Mouse (Mus musculus) forebrain, embryonic 10.5 days (tissue): ENCODE data around the gene Polr3g. TPM values are rescaled to one million over a fixed set of nuclear protein-coding genes. Genes with fewer than 3 reads are reported as not detected.

Source experiments
- DNase-seq: peaks from one replicate; pipeline ENCODE4 v3.0.0-alpha.2; 2017; ENCODE audit warnings: low spot score; ENCODE audit errors: extremely low spot score
- H3K27ac ChIP-seq: fragments of 300-500 bp; sonication (generic); 2 replicates; pipeline ENCODE4 v1.5.1; 2016; ENCODE audit warnings: mild to moderate bottlenecking
- H3K27me3 ChIP-seq: fragments of 300-500 bp; sonication (generic); 2 replicates; pipeline ENCODE4 v1.6.1; 2016; ENCODE audit warnings: mild to moderate bottlenecking; ENCODE audit not compliant: poor library complexity, severe bottlenecking
- H3K36me3 ChIP-seq: fragments of 300-500 bp; sonication (generic); replicated peaks from 2 replicates; pipeline ENCODE4 v1.6.1; 2016; ENCODE audit warnings: mild to moderate bottlenecking, moderate library complexity
- H3K4me1 ChIP-seq: fragments of 300-500 bp; sonication (generic); 2 replicates; pipeline ENCODE4 v1.6.1; 2016
- H3K4me3 ChIP-seq: fragments of 300-500 bp; sonication (generic); 2 replicates; pipeline ENCODE4 v1.5.1; 2016; ENCODE audit warnings: mild to moderate bottlenecking, moderate library complexity
- H3K9me3 ChIP-seq: fragments of 300-500 bp; sonication (generic); 2 replicates; pipeline ENCODE4 v1.6.1; 2016; ENCODE audit warnings: mild to moderate bottlenecking, moderate library complexity
- WGBS: fragments of 180-500 bp; shearing (Covaris S2); methylation state at CpG from one replicate; pipeline ENCODE4 v1.1.7; 2016; 5-methylcytosine and 5-hydroxymethylcytosine counted together
- polyA plus RNA-seq: library from polyadenylated mRNA; unstranded; fragments of >200 nt; fragmentation: Nextera tagmentation; extraction: Ambion mirVana; gene quantifications from 2 replicates; pipeline ENCODE4 v1.2.1, GENCODE M21; 2016

Gene Polr3g
- polyA plus RNA-seq, 1 experiment from 2014 or later, result 21.7 TPM

GRCm38 (mm10) chr13:81711546-81712371, 946 bp upstream of the Polr3g start:
- Histone ChIP-seq H3K27ac (peak overlapping the region; percentile 89), H3K36me3 (0 out of 2 replicates have a peak, but pooled peaks cover 6% of the 10 kb centered on the region), H3K27me3 (peaks cover 7% of the 10 kb centered on the region; the same call in 1 of the 2 replicates), H3K9me3 (no peaks in the 10 kb centered on the region), H3K4me1 (peaks cover 29% of the 10 kb centered on the region), H3K4me3 (peak overlapping the region; percentile 85)
- DNase-seq, result no peak
- WGBS, result under 1% methylated on average over 42 of the region's 42 CpGs

- Histone ChIP-seq H3K27ac (peak overlapping the region; percentile 89), H3K9me3 (no peaks in the 10 kb centered on the region), H3K4me3 (peak overlapping the region; percentile 85), H3K4me1 (peaks cover 29% of the 10 kb centered on the region), H3K27me3 (peaks cover 7% of the 10 kb centered on the region; the same call in 1 of the 2 replicates), H3K36me3 (0 out of 2 replicates have a peak, but pooled peaks cover 6% of the 10 kb centered on the region)
- under 1% methylated on average over 7 of the region's 7 CpGs for WGBS
- no peak for DNase-seq
Observed at GRCm38 (mm10) chr13:81710266-81710665, 547 bp downstream of the Polr3g start.

- H3K36me3 ChIP-seq, result 0 out of 2 replicates have a peak, but pooled peaks cover 6% of the 10 kb centered on the region
- 45% methylated on average over 4 of the region's 4 CpGs for WGBS
- H3K27ac ChIP-seq, result peak overlapping the region; percentile 89; the same call in 1 of the 2 replicates
- DNase-seq, result no peak
- peaks cover 7% of the 10 kb centered on the region; the same call in 1 of the 2 replicates for H3K27me3 ChIP-seq
- no peaks in the 10 kb centered on the region for H3K9me3 ChIP-seq
- H3K4me1 ChIP-seq, result peaks cover 29% of the 10 kb centered on the region
- peak overlapping the region; percentile 85 for H3K4me3 ChIP-seq
Observed at GRCm38 (mm10) chr13:81709805-81710204, 1.0 kb downstream of the Polr3g start.

GRCm38 (mm10) chr13:81706311-81706710, 4.5 kb downstream of the Polr3g start:
- no peaks in the 10 kb centered on the region for H3K9me3 ChIP-seq
- DNase-seq, result no peak
- 97% methylated on average over 5 of the region's 5 CpGs for WGBS
- H3K4me3 ChIP-seq, result no peak overlapping the region
- no peaks in the 10 kb centered on the region for H3K27me3 ChIP-seq
- H3K4me1 ChIP-seq, result peaks cover 21% of the 10 kb centered on the region
- H3K36me3 ChIP-seq, result peaks cover 11% of the 10 kb centered on the region
- H3K27ac ChIP-seq, result no peak overlapping the region

- 84% methylated on average over 9 of the region's 9 CpGs for WGBS
- Histone ChIP-seq H3K27me3 (no peaks in the 10 kb centered on the region), H3K4me1 (peaks cover 9% of the 10 kb centered on the region)
Observed at GRCm38 (mm10) chr13:81703621-81704020, 7.2 kb downstream of the Polr3g start.

GRCm38 (mm10) chr13:81703148-81703547, 7.7 kb downstream of the Polr3g start:
- H3K4me3 ChIP-seq, result no peak overlapping the region
- peaks cover 9% of the 10 kb centered on the region for H3K4me1 ChIP-seq
- peaks cover 17% of the 10 kb centered on the region for H3K36me3 ChIP-seq
- H3K27me3 ChIP-seq, result no peaks in the 10 kb centered on the region
- no peak for DNase-seq
- no peak overlapping the region for H3K27ac ChIP-seq
- no peaks in the 10 kb centered on the region for H3K9me3 ChIP-seq
- WGBS, result 68% methylated on average over 7 of the region's 7 CpGs

More at GRCm38 (mm10) chr13:81703621-81704020, 7.2 kb downstream of the Polr3g start:
- Histone ChIP-seq H3K4me3 (no peak overlapping the region), H3K9me3 (no peaks in the 10 kb centered on the region), H3K36me3 (peaks cover 17% of the 10 kb centered on the region), H3K27ac (no peak overlapping the region)
- DNase-seq, result no peak

- Histone ChIP-seq H3K9me3 (no peaks in the 10 kb centered on the region), H3K36me3 (peaks cover 42% of the 10 kb centered on the region), H3K4me3 (no peak overlapping the region), H3K4me1 (no peaks in the 10 kb centered on the region), H3K27me3 (no peaks in the 10 kb centered on the region), H3K27ac (no peak overlapping the region)
- 96% methylated on average over 12 of the region's 12 CpGs for WGBS
- DNase-seq, result no peak
Observed at GRCm38 (mm10) chr13:81694446-81694845, 16.4 kb downstream of the Polr3g start.

- DNase-seq, result no peak
- Histone ChIP-seq H3K4me1 (no peaks in the 10 kb centered on the region), H3K4me3 (no peak overlapping the region), H3K9me3 (no peaks in the 10 kb centered on the region), H3K36me3 (peaks cover 31% of the 10 kb centered on the region), H3K27ac (no peak overlapping the region), H3K27me3 (no peaks in the 10 kb centered on the region)
- 69% methylated on average over 9 of the region's 9 CpGs for WGBS
Observed at GRCm38 (mm10) chr13:81691606-81692005, 19.2 kb downstream of the Polr3g start.

GRCm38 (mm10) chr13:81690477-81690876, 20.3 kb downstream of the Polr3g start:
- no peak for DNase-seq
- no peaks in the 10 kb centered on the region for H3K4me1 ChIP-seq
- H3K4me3 ChIP-seq, result no peak overlapping the region
- 91% methylated on average over 10 of the region's 10 CpGs for WGBS
- no peak overlapping the region for H3K27ac ChIP-seq
- no peaks in the 10 kb centered on the region for H3K27me3 ChIP-seq
- no peaks in the 10 kb centered on the region for H3K9me3 ChIP-seq
- peaks cover 37% of the 10 kb centered on the region for H3K36me3 ChIP-seq

- no peaks in the 10 kb centered on the region for H3K27me3 ChIP-seq
- no peaks in the 10 kb centered on the region for H3K9me3 ChIP-seq
- no peaks in the 10 kb centered on the region for H3K4me1 ChIP-seq
- WGBS, result 86% methylated on average over 3 of the region's 3 CpGs
- no peak overlapping the region for H3K27ac ChIP-seq
- H3K4me3 ChIP-seq, result no peak overlapping the region
- no peak for DNase-seq
- peaks cover 40% of the 10 kb centered on the region for H3K36me3 ChIP-seq
Observed at GRCm38 (mm10) chr13:81689587-81689986, 21.2 kb downstream of the Polr3g start.

- H3K4me3 ChIP-seq, result no peak overlapping the region
- no peak overlapping the region for H3K27ac ChIP-seq
- no peaks in the 10 kb centered on the region for H3K9me3 ChIP-seq
- peaks cover 51% of the 10 kb centered on the region for H3K36me3 ChIP-seq
- no peak for DNase-seq
- no peaks in the 10 kb centered on the region for H3K4me1 ChIP-seq
- WGBS, result 91% methylated on average over 3 of the region's 3 CpGs
- H3K27me3 ChIP-seq, result no peaks in the 10 kb centered on the region
Observed at GRCm38 (mm10) chr13:81684884-81685283, 25.9 kb downstream of the Polr3g start.

GRCm38 (mm10) chr13:81684258-81684657, 26.6 kb downstream of the Polr3g start:
- H3K27me3 ChIP-seq, result no peaks in the 10 kb centered on the region
- H3K4me3 ChIP-seq, result no peak overlapping the region
- H3K4me1 ChIP-seq, result no peaks in the 10 kb centered on the region
- peaks cover 44% of the 10 kb centered on the region for H3K36me3 ChIP-seq
- WGBS, result 90% methylated on average over 5 of the region's 5 CpGs
- H3K27ac ChIP-seq, result no peak overlapping the region
- H3K9me3 ChIP-seq, result no peaks in the 10 kb centered on the region
- DNase-seq, result no peak

- Histone ChIP-seq H3K27me3 (no peaks in the 10 kb centered on the region), H3K4me3 (no peak overlapping the region), H3K27ac (no peak overlapping the region), H3K36me3 (peaks cover 37% of the 10 kb centered on the region), H3K4me1 (peaks cover 4% of the 10 kb centered on the region; the same call in 1 of the 2 replicates), H3K9me3 (no peaks in the 10 kb centered on the region)
- DNase-seq, result no peak
- 95% methylated on average over 3 of the region's 3 CpGs for WGBS
Observed at GRCm38 (mm10) chr13:81683107-81683506, 27.7 kb downstream of the Polr3g start.
